Mouse (Mus musculus) MEL (cell line): Measurements from ENCODE around the gene Rap1gds1. TPM values are rescaled to one million over a fixed set of nuclear protein-coding genes. Genes with fewer than 3 reads are reported as not detected.

ENCODE experiments used
- DNase-seq: peaks from one replicate; pipeline ENCODE4 v3.0.0; 2011; ENCODE audit warnings: low read depth, low spot score
- H3K27ac ChIP-seq: 2 replicates; pipeline ENCODE4 v1.5.1; 2012; ENCODE audit warnings: low read depth, mild to moderate bottlenecking, control low read depth, low read length, moderate library complexity; ENCODE audit not compliant: control insufficient read depth
- H3K27me3 ChIP-seq, 2 experiments: fragments of 150-350 bp in 1 of 2; sonication (generic) in 1 of 2; 2 replicates each; pipeline ENCODE4 v1.6.1; 2012; ENCODE audit warnings: low read length in 2 of 2, mild to moderate bottlenecking in 2 of 2, improper control_type of control experiment in 1 of 2, moderate library complexity in 1 of 2; ENCODE audit not compliant: insufficient read depth in 2 of 2, control insufficient read depth in 1 of 2
- H3K36me3 ChIP-seq, 2 experiments: 2 replicates each; pipeline ENCODE4 v1.6.1; 2012 to 2014; ENCODE audit warnings: low read length in 2 of 2, improper control_type of control experiment in 1 of 2, inconsistent platforms in 1 of 2, mild to moderate bottlenecking in 1 of 2; ENCODE audit not compliant: insufficient read depth in 2 of 2, control insufficient read depth in 1 of 2
- H3K4me1 ChIP-seq, 2 experiments: fragments of 150-350 bp in 1 of 2; sonication (generic) in 1 of 2; 2 replicates each; pipeline ENCODE4 v1.6.1; 2012; ENCODE audit warnings: low read length in 2 of 2, improper control_type of control experiment in 1 of 2, mild to moderate bottlenecking in 1 of 2; ENCODE audit not compliant: insufficient read depth in 2 of 2, control insufficient read depth in 1 of 2
- H3K4me3 ChIP-seq, 2 experiments: fragments of 150-350 bp in 1 of 2; sonication (generic) in 1 of 2; 2 replicates each; pipeline ENCODE4 v1.5.1; 2012; ENCODE audit warnings: low read depth in 2 of 2, low read length in 2 of 2, mild to moderate bottlenecking in 2 of 2, moderate library complexity in 2 of 2, control low read depth in 1 of 2, improper control_type of control experiment in 1 of 2; ENCODE audit not compliant: control insufficient read depth in 1 of 2, insufficient read depth in 1 of 2
- H3K79me2 ChIP-seq: 2 replicates; pipeline ENCODE4 v1.6.1; 2012; ENCODE audit warnings: mild to moderate bottlenecking, low read length, moderate library complexity; ENCODE audit not compliant: control insufficient read depth, poor library complexity, insufficient read depth
- H3K9ac ChIP-seq: 2 replicates; pipeline ENCODE4 v1.6.1; 2012; ENCODE audit warnings: low read depth, mild to moderate bottlenecking, control low read depth, low read length, moderate library complexity; ENCODE audit not compliant: control insufficient read depth, poor library complexity, severe bottlenecking
- H3K9me3 ChIP-seq: fragments of 150-350 bp; sonication (generic); replicated peaks from 2 replicates; pipeline ENCODE4 v1.6.1; 2012; ENCODE audit warnings: mild to moderate bottlenecking, low read length, improper control_type of control experiment, moderate library complexity; ENCODE audit not compliant: insufficient read depth
- BHLHE40 ChIP-seq: IDR thresholded peaks from 2 replicates; pipeline ENCODE4 v1.6.1; 2012; ENCODE audit warnings: low read depth, mild to moderate bottlenecking, inconsistent platforms, low read length, improper control_type of control experiment, borderline replicate concordance
- CHD2 ChIP-seq: IDR thresholded peaks from 2 replicates; pipeline ENCODE4 v1.6.1; 2011; ENCODE audit warnings: low read length, improper control_type of control experiment
- GABPA ChIP-seq: IDR thresholded peaks from 2 replicates; pipeline ENCODE4 v1.6.1; 2012; ENCODE audit warnings: low read depth, mild to moderate bottlenecking, inconsistent platforms, low read length, improper control_type of control experiment, moderate library complexity
- GATA1 ChIP-seq: IDR thresholded peaks from 2 replicates; pipeline ENCODE4 v1.6.1; 2011; ENCODE audit warnings: low read depth, low read length, improper control_type of control experiment
- MAFK ChIP-seq: IDR thresholded peaks from 2 replicates; pipeline ENCODE4 v1.6.1; 2011; ENCODE audit warnings: low read depth, mild to moderate bottlenecking, low read length, improper control_type of control experiment, borderline replicate concordance
- MAX ChIP-seq: IDR thresholded peaks from 2 replicates; pipeline ENCODE4 v1.6.1; 2011; ENCODE audit warnings: low read length, improper control_type of control experiment
- MAZ ChIP-seq: IDR thresholded peaks from 2 replicates; pipeline ENCODE4 v1.6.1; 2012; ENCODE audit warnings: low read depth, mild to moderate bottlenecking, inconsistent platforms, low read length, improper control_type of control experiment
- MEF2A ChIP-seq: IDR thresholded peaks from 2 replicates; pipeline ENCODE4 v1.6.1; 2014; ENCODE audit warnings: low read depth, mild to moderate bottlenecking, inconsistent platforms, low read length, improper control_type of control experiment; ENCODE audit not compliant: poor library complexity, insufficient replicate concordance, severe bottlenecking; ENCODE audit errors: extremely low read depth
- MXI1 ChIP-seq: IDR thresholded peaks from 2 replicates; pipeline ENCODE4 v1.6.1; 2011; ENCODE audit warnings: mild to moderate bottlenecking, low read depth, low read length, improper control_type of control experiment
- MYB ChIP-seq: IDR thresholded peaks from 2 replicates; pipeline ENCODE4 v1.6.1; 2011; ENCODE audit warnings: mild to moderate bottlenecking, low read depth, low read length, improper control_type of control experiment
- NELFE ChIP-seq: IDR thresholded peaks from 2 replicates; pipeline ENCODE4 v1.6.1; 2011; ENCODE audit warnings: low read depth, low read length, improper control_type of control experiment
- POLR2A ChIP-seq, 2 experiments: IDR thresholded peaks; 2 replicates each; pipeline ENCODE4 v1.6.1; 2011 to 2012; ENCODE audit warnings: low read length in 2 of 2, mild to moderate bottlenecking in 2 of 2, control low read depth in 1 of 2, improper control_type of control experiment in 1 of 2, low read depth in 1 of 2, moderate library complexity in 1 of 2; ENCODE audit not compliant: control insufficient read depth in 1 of 2, insufficient read depth in 1 of 2, poor library complexity in 1 of 2
- POLR2AphosphoS5 ChIP-seq: IDR thresholded peaks from 2 replicates; pipeline ENCODE4 v1.6.1; 2012; ENCODE audit warnings: low read depth, borderline replicate concordance, mild to moderate bottlenecking, inconsistent platforms, low read length, moderate library complexity, mixed read lengths
- SIN3A ChIP-seq: IDR thresholded peaks from 2 replicates; pipeline ENCODE4 v1.6.1; 2012; ENCODE audit warnings: low read length, improper control_type of control experiment, inconsistent platforms
- TAL1 ChIP-seq: IDR thresholded peaks from 2 replicates; pipeline ENCODE4 v1.6.1; 2012; ENCODE audit warnings: mild to moderate bottlenecking, inconsistent platforms, low read length, moderate library complexity, mixed read lengths
- TCF12 ChIP-seq: IDR thresholded peaks from 2 replicates; pipeline ENCODE4 v1.6.1; 2014; ENCODE audit warnings: low read depth, mild to moderate bottlenecking, inconsistent platforms, low read length, improper control_type of control experiment, moderate library complexity
- USF1 ChIP-seq: IDR thresholded peaks from 2 replicates; pipeline ENCODE4 v1.6.1; 2014; ENCODE audit warnings: low read depth, mild to moderate bottlenecking, inconsistent platforms, low read length, improper control_type of control experiment, moderate library complexity
- ZKSCAN1 ChIP-seq: IDR thresholded peaks from 2 replicates; pipeline ENCODE4 v1.6.1; 2012; ENCODE audit warnings: low read depth, mild to moderate bottlenecking, inconsistent platforms, low read length, improper control_type of control experiment, moderate library complexity
- ZNF384 ChIP-seq: IDR thresholded peaks from 2 replicates; pipeline ENCODE4 v1.6.1; 2012; ENCODE audit warnings: low read depth, mild to moderate bottlenecking, inconsistent platforms, low read length, improper control_type of control experiment
- polyA plus RNA-seq, 2 experiments: library from polyadenylated mRNA; stranded (reverse) in 1 of 2; unstranded in 1 of 2; fragments of >175 nt in 1 of 2; fragments of >200 nt in 1 of 2; gene quantifications; 2 replicates each; pipeline versions ENCODE4 v1.2.1 to v1.2.4; 2012; ENCODE audit warnings: low replicate concordance in 2 of 2, low read depth in 1 of 2; ENCODE audit not compliant: insufficient read length in 2 of 2, insufficient read depth in 1 of 2, missing spikeins in 1 of 2
- total RNA-seq: library from RNA; depleted of rRNA; stranded (reverse); fragments of 300-350 nt; gene quantifications from 2 replicates; pipeline ENCODE4 v1.2.3, GENCODE M21; 2012

Rap1gds1 gene
- total and polyA plus RNA-seq, 3 experiments = 34.7 to 67.2 (median 53.3) TPM

DNA sequence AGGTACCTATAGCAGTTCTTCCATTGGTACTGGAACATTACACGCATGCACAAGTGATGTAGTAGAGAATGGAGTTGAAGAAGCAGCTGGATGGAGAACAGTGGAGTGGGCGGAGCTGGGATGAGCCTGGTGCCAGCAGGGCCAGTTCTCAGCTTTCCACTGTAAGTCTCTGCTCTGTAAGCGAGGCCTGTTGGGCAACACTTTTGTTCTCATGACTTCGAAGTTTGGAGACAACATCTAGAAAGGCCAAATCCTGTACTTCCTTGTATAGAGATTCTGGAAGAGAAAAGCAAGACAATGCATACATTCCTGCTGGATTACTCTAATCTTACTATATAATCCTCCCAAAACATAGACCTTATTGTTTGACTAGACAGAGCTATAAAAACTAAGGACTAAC lies 147.6 kb downstream of the Rap1gds1 start:
- peaks cover 7 to 22% of the 10 kb centered on the region in 2 experiments for H3K36me3 ChIP-seq
- H3K79me2 ChIP-seq = no peaks in the 10 kb centered on the region
- no peak overlapping the region for H3K4me3 ChIP-seq
- no peak for DNase-seq
- no peak for TF ChIP-seq SIN3A
- no peak for TF ChIP-seq USF1
- no peak for TF ChIP-seq MXI1
- no peak for TF ChIP-seq MYB
- TF ChIP-seq TAL1 = no peak
- TF ChIP-seq BHLHE40 = no peak
- TF ChIP-seq ZKSCAN1 = no peak
- no peak for TF ChIP-seq GABPA
- no peak for TF ChIP-seq ZNF384
- TF ChIP-seq NELFE = no peak
- TF ChIP-seq MAX = no peak
- no peak for TF ChIP-seq MEF2A
- no peak for TF ChIP-seq CHD2
- TF ChIP-seq MAFK = no peak
- no peaks in the 10 kb centered on the region for H3K9me3 ChIP-seq
- no peak overlapping the region for H3K9ac ChIP-seq
- H3K4me1 ChIP-seq = peaks cover 10 to 17% of the 10 kb centered on the region in 2 experiments
- no peak overlapping the region for H3K27ac ChIP-seq
- no peaks in the 10 kb centered on the region for H3K27me3 ChIP-seq

DNA sequence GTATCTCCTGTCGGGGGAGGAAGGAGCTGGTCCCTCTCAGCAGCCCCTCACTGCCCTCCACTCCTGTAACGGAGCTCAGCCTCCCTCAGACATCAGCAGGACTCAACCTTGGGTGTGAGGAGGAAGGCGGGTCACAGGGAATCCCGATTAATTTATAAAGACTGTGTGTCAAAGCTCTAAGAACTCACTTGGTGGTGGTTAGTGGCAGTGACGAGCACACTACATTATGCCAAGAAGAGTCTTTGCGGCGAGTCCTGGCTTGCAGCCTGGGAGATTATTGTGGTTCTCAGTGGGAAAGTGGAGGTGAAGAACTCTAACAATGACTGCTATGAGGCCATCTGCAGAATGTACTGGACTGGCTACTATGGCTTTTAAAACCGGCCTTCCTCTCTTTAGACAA lies 148.8 kb downstream of the Rap1gds1 start:
- Histone ChIP-seq H3K79me2 (no peaks in the 10 kb centered on the region), H3K4me3 (no peak overlapping the region), H3K36me3 (peaks cover 7 to 25% of the 10 kb centered on the region in 2 experiments)
- TF ChIP-seq TAL1 (no peak), CHD2 (no peak), POLR2AphosphoS5 (no peak), POLR2A (IDR thresholded peaks at IDR 0.05; ENCODE audit: control insufficient read depth in 1 of 2, insufficient read depth in 1 of 2, low read depth in 1 of 2, low read length in 2 of 2, poor library complexity in 1 of 2) (no peak), NELFE (no peak), MEF2A (no peak), GATA1 (no peak), MAZ (no peak), TCF12 (no peak), BHLHE40 (no peak), ZNF384 (no peak)
- TF ChIP-seq, all 39 proteins: peak for 0
- H3K27me3 ChIP-seq = no peaks in the 10 kb centered on the region
- H3K27ac ChIP-seq = no peak overlapping the region
- no peaks in the 10 kb centered on the region for H3K9me3 ChIP-seq
- H3K4me1 ChIP-seq = peaks cover 10 to 17% of the 10 kb centered on the region in 2 experiments
- no peak for DNase-seq
- no peak overlapping the region for H3K9ac ChIP-seq
